Mouse (Mus musculus): ENCODE measurements around the gene H2afv. TPM values are rescaled to one million over a fixed set of nuclear protein-coding genes. Genes with fewer than 3 reads are reported as not detected.

Gene H2afv
- total RNA-seq, 2 experiments from 2014 or later, result 39.7 to 40.2 TPM

- DNase-seq (ENCODE audit: low spot score in 2 of 2), result no peak
These were observed 52.5 kb downstream of the H2afv start for GRCm38 (mm10) chr11:6391516-6392276.

GRCm38 (mm10) chr11:6390376-6391053 lies 53.7 kb downstream of the H2afv start:
- no peak for DNase-seq (ENCODE audit: low spot score in 2 of 2)

DNA sequence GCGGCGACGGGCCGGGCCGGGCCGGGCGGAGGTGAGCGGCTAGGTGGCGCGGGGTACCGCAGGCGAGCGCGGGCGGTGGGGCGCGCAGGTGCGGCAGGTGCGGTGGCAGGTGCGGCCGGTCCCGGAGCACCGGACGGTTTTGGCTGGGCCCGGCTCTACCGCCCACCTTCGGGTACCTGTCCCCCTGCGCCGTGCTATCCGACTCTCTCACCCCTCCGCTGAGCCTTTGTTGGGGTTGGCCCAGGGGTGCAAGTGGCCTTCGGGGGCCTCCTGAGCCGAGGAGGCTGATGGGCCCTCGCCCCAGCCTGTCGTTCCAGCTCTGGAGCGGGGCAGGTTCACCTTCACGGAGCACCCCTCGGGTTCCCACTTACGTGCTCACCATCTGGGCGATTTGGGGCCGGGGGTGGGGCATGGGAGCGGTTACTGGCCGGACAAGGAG lies 54.7 kb downstream of the H2afv start:
- no peak for DNase-seq (ENCODE audit: low spot score in 2 of 2)

- DNase-seq (ENCODE audit: low spot score in 2 of 2), result peak; percentile 93 to 97
These were observed 55.4 kb downstream of the H2afv start, which contains the start of gene Zmiz2 for GRCm38 (mm10) chr11:6388726-6389413. TSS of gene Zmiz2 (plus strand) at chr11:6389074.

GRCm38 (mm10) chr11:6388126-6388725 lies 56.0 kb downstream of the H2afv start:
- DNase-seq (ENCODE audit: low spot score in 2 of 2), result no peak

GRCm38 (mm10) chr11:6380916-6381315 lies 63.3 kb downstream of the H2afv start:
- no peak for DNase-seq (ENCODE audit: low spot score in 2 of 2)

Small RNA genes within 50 kb of the gene (microRNA-seq; reads per million reads assigned to microRNA genes)
- gene Gm22123 (0 reads per million in 2 experiments), gene Mir7651 (1.6 to 2.5 reads per million in 2 experiments)

Other genes starting within 250 kb of the H2afv start
- gene A730071L15Rik, start 244.4 kb downstream of the H2afv start, total RNA-seq (2021), result under 1 TPM; 0.28 to 0.31 TPM
- gene Nudcd3, start 244.0 kb downstream of the H2afv start, total RNA-seq (2021), result 100 to 1,000 TPM; 116 to 122 TPM
- gene Npc1l1, start 214.3 kb downstream of the H2afv start, total RNA-seq (2021), result under 1 TPM; 0.23 to 0.24 TPM
- gene Ddx56, start 176.7 kb downstream of the H2afv start, total RNA-seq (2021), result 10 to 100 TPM; 44.9 to 47.5 TPM
- gene Tmed4, start 169.6 kb downstream of the H2afv start, total RNA-seq (2021), result 10 to 100 TPM; 82.4 to 83.1 TPM
- 100 to 1,000 TPM; 252 to 261 TPM for gene Ogdh, start 152.8 kb downstream of the H2afv start, total RNA-seq (2021)
- 100 to 1,000 TPM; 165 to 169 TPM for gene Zmiz2, start 55.4 kb downstream of the H2afv start, total RNA-seq (2021)
- gene Ppia, start 29.0 kb downstream of the H2afv start, total RNA-seq (2021), result 1,000 to 10,000 TPM; 1,939 to 1,976 TPM
- 100 to 1,000 TPM; 258 to 283 TPM for gene Purb, start 31.5 kb upstream of the H2afv start, total RNA-seq (2021)
- under 1 TPM; 0.48 to 0.74 TPM for gene Myo1g, start 76.5 kb upstream of the H2afv start, total RNA-seq (2021)
- 10 to 100 TPM; 51.8 to 54.5 TPM for gene Ccm2, start 102.4 kb upstream of the H2afv start, total RNA-seq (2021)
- 10 to 100 TPM; 58.1 to 61.9 TPM for gene Nacad, start 161.6 kb upstream of the H2afv start, total RNA-seq (2021)
- gene Tbrg4, start 181.6 kb upstream of the H2afv start, total RNA-seq (2021), result 10 to 100 TPM; 47.2 to 52.5 TPM
- not detected for gene Wap, start 194.2 kb upstream of the H2afv start, total RNA-seq (2021)
- 10 to 100 TPM in 1 of 2 experiments, 1 to 10 TPM in 1; 5.6 to 11.9 TPM for gene Ramp3, start 214.1 kb upstream of the H2afv start, total RNA-seq (2021)